Mouse (Mus musculus): ENCODE data around the gene Gm45837.

- TF ChIP-seq CTCF (conservative IDR thresholded peaks at IDR 0.05; ENCODE audit: low read length) (no peak), POU5F1 (IDR thresholded peaks at IDR 0.05; ENCODE audit: borderline replicate concordance, low read length) (no peak)
Measured at GRCm38 (mm10) chr7:101377741-101378262, 32.9 kb upstream of the Gm45837 start.

All from E14TG2a.4 (cell line).